Mouse (Mus musculus) Patski (cell line): ENCODE measurements at regions not wholly inside any gene's neighbourhood (a gene's known extent, or its start where the extent isn't known, plus 50 kb on each side); places are given as distances from the start of the nearest gene placed in this dataset.

Source experiments
- ATAC-seq: fragments of 100-300 bp; one replicate; pipeline ENCODE4 v1.8.0; 2021
- CTCF ChIA-PET: fragments of 350-600 bp; sonication (Branson Sonifier 250); formaldehyde crosslinking; loops from one replicate; lab custom pipeline; 2022; ENCODE audit warnings: inconsistent platforms; lab: Charles Lee
- POLR2A ChIA-PET: fragments of 350-600 bp; sonication (Branson Sonifier 250); formaldehyde crosslinking; loops from one replicate; lab custom pipeline; 2022; ENCODE audit warnings: antibody characterized with exemption, inconsistent platforms; lab: Charles Lee
- DNase-seq: peaks from one replicate; pipeline ENCODE4 v3.0.0-alpha.2; 2011; ENCODE audit warnings: low read depth, low spot score
- H3K27me3 ChIP-seq: fragments of 371-371 bp; one replicate; pipeline ENCODE4 v1.5.1; 2021
- CTCF ChIP-seq: fragments of 100-300 bp; IDR thresholded peaks from one replicate; pipeline ENCODE4 v1.5.1; 2021
- in situ Hi-C: fragments of 300-500 bp; cut with MboI; formaldehyde crosslinking; loops from 3 replicates; pipeline ENCODE4 v1.11.1; 2018; ENCODE audit warnings: low pct_unique_long_range_greater_than_20kb, mixed read lengths

DNA sequence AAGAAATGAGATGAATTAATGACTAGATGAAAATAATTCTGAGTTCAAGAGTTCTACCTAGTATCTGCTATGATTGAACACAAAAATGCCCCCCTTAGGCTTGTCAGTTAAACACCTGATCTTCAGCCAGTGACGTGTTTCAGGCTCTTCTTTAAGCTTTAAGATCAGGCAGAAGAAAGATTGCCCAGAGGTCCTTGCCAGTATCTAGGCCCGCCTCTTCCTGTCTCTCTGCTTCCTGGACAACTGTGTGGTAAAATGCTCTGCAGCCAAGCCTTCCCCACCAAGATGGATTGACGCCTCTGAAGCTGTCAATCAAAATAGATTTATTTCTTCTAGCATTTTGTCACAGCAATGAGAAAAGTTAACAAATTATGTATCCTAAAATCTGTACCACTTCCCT is 235.7 kb downstream of the 1500009L16Rik start:
- in situ Hi-C loops = no loop called here
- TF ChIP-seq CTCF = no peak
- ATAC-seq (no peak), DNase-seq (no peak)
- no peaks in the 10 kb centered on the region for H3K27me3 ChIP-seq
- ChIA-PET CTCF (interaction anchor here (1.4 kb wide), 2 partner anchors 16 to 19 kb away, joined by 3 read pairs; no protein-coding TSS in a partner anchor), POLR2A (interaction anchor here (0.6 kb wide), 1 partner anchor 17 kb away, joined by 5 read pairs; no protein-coding TSS in a partner anchor)

DNA sequence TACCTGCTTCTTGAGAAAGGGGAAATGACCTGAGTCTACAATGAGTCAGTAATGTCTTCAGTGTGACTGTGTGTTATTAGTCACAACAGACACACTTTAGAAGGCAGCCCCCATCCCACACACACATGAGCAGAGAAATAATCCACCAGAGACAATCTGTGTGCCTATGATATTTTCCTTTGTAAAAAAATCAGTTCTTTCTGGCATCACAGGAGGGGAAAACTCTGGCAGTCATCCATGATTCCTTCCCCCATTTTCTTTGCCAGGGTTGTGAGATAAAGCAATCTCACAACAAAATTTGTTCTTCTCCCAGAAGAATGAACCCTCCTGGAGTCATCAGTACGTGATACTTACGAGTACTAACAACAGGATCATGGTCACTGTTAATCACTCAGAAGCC is 236.2 kb downstream of the 1500009L16Rik start:
- CTCF ChIA-PET = interaction anchor here (1.4 to 1.7 kb wide), 3 partner anchors 12 to 18 kb away, joined by 3 to 4 read pairs (median 3); no protein-coding TSS in a partner anchor
- no peaks in the 10 kb centered on the region for H3K27me3 ChIP-seq
- POLR2A ChIA-PET = no interaction called here
- in situ Hi-C loops = no loop called here
- ATAC-seq (no peak), DNase-seq (no peak)
- TF ChIP-seq CTCF = no peak

DNA sequence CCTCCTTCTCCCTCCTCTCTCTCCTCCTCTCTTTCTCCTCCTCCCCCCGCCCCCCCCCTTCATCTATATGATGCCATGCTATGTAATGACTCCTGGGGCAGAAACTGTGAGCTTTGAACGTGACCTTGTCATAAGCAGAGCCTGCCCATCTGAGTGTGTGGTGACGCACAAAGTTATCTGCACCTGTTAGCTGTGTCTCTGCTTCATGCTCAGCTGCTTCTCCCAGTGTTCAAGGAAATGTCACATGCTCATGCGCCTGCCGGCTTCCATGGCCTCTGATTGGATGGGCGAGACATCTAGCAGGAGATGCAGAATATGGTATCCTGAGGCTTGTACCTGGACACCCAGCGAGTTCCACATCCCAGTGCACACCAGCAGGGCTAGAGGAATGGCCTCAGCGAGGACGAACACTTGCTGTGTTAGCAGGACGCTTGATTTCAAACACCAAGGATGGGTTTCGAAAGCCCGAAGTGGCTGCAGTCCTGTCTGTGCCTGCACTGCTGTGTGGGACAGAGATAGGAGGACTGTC is 240.6 kb downstream of the 1500009L16Rik start:
- POLR2A ChIA-PET = no interaction called here
- H3K27me3 ChIP-seq = no peaks in the 10 kb centered on the region
- ATAC-seq (no peak), DNase-seq (no peak)
- no peak for TF ChIP-seq CTCF
- CTCF ChIA-PET = no interaction called here
- in situ Hi-C loops = no loop called here

DNA sequence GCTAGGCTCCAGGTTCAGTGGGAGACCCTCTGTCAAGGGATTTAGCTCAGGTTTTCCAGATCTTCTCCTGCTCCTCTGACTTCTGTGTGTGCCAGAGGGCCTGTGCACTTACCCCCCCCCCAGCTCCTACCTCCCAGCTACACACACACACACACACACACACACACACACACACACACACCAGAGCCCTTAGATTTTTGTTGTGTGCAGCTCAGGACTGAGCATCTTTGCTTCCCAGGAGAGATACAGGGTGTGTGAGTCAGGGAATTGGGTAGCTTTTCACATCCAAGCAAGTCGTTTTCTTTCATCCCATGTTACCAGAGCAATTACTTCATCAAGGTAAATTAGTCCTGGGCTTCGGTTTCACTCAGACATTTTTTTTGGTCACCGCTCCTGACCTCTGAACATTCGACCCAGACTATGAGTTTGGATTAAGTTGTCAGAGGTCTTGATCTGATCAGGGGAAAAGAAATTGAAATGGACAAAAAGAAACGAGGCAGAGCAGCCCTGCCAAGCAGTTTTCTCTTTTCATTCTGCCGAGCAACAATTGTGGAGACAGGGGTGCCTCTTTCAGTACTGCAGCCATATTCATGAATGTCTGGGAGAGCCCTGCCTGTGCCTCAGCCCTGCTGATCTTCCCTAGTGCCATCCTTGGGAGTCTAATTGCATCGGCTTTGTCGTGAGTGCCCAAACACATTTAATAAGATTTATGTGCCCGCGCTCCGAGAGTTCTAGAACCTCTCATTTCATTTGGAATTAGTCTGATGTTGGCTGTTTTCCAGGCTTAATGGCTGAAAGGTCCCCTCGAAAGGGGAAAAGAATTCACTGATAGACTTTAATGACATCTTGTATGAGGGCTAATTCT is 241.3 kb downstream of the 1500009L16Rik start:
- ChIA-PET POLR2A (no interaction called here), CTCF (interaction anchor here (1.2 kb wide), 1 partner anchor 14 kb away, joined by 3 read pairs; no protein-coding TSS in a partner anchor)
- no peak for ATAC-seq
- no peak for TF ChIP-seq CTCF
- in situ Hi-C loops = no loop called here
- DNase-seq = no peak
- no peaks in the 10 kb centered on the region for H3K27me3 ChIP-seq

DNA sequence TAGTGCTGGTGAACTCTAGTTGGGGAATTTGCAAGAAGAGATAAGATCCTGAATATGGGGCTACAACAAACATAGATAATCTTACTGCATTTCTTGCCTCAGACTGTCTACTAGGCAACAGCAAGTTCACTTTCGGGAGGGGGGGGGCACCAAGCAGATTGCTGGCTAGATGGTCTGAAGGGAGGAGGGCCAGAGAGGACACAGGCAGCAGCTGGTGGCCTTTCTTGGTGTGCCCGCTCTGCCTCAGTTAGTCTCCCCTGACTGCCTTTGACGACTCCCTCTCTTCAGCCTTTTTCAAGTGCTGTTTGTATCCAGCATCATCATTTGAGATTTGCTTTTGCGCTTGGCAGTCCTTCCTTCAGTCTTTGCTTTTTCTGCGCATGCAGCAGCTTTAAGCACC is 242.2 kb downstream of the 1500009L16Rik start:
- in situ Hi-C loops = no loop called here
- TF ChIP-seq CTCF = no peak
- DNase-seq (no peak), ATAC-seq (no peak)
- CTCF ChIA-PET = interaction anchor here (1.2 kb wide), 1 partner anchor 13 kb away, joined by 3 read pairs; no protein-coding TSS in a partner anchor
- POLR2A ChIA-PET = no interaction called here
- H3K27me3 ChIP-seq = no peaks in the 10 kb centered on the region

DNA sequence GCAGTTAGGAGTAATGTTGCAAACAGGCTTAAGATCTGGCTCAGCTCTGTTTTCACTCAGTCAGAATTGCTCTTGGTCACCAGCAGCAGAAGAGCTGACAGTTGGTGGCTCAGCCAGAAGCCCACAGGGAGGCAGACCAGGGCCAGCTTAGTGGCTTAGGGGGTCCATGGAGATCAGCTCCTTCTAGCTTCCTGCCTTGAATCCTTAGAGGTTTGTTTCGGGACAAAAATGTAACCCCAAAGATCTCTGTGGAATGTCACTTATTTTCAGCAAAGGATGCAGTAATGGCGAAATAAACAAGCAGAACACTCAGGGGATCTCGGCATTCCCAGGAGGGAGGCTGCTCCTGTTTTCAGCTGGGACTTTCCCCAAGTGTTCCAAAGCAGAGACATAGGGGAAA is 247.8 kb downstream of the 1500009L16Rik start:
- no peak for TF ChIP-seq CTCF
- ChIA-PET CTCF (interaction anchor here (1.5 kb wide), 1 partner anchor 11 kb away, joined by 4 read pairs; no protein-coding TSS in a partner anchor), POLR2A (no interaction called here)
- in situ Hi-C loops = no loop called here
- peak; percentile 37 for DNase-seq
- ATAC-seq = peak; percentile 39
- no peaks in the 10 kb centered on the region for H3K27me3 ChIP-seq

DNA sequence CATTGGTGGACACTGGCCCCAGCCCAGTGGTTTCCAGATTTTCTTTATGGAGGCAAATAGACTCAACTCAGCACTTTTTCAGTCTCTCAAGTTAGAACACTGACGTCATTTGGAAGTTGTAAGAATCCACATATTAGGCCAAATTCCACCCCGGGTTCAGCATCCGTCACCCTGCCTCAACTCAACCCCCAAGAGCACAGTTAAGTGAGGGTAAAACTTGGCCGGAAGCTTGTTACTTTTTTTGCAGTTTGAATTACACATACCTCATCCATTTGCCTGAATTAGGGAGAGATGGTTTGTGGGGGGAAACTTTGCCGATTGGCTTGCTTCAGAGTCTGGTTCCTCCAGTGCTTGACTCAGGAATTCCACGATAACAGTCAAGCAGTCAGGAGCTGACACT is 251.9 kb downstream of the 1500009L16Rik start:
- POLR2A ChIA-PET = no interaction called here
- DNase-seq = no peak
- in situ Hi-C loops = no loop called here

DNA sequence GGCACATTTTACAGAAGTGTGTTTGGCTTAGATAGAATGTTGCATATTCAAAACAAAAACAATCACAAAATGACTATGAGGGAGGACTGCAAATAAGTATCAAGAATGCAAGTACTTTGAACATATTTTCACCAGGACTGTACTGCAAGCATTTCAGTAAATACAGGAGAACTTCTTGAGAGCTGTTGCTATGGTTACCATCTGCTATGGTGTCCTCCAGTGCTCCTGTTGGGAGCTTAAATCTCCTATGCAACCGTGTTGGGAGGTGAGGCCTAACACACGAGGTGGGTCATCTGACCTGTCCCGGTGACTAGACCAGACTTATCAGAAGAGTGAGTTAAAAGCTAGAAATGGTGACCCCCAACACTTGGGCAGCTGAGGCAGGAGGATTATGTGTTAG is 253.9 kb downstream of the 1500009L16Rik start:
- ChIA-PET POLR2A (interaction anchor here (0.6 to 1.1 kb wide), 3 partner anchors 16 to 127 kb away, joined by 3 read pairs; no protein-coding TSS in a partner anchor), CTCF (interaction anchor here (1.0 to 3.0 kb wide), 4 partner anchors 14 to 43 kb away, joined by 3 to 7 read pairs (median 3); no protein-coding TSS in a partner anchor)
- in situ Hi-C loops = no loop called here
- no peak for TF ChIP-seq CTCF
- no peak for DNase-seq
- no peak for ATAC-seq
- H3K27me3 ChIP-seq = no peaks in the 10 kb centered on the region

More for the DNA sequence above, 251.9 kb downstream of the 1500009L16Rik start:
- ATAC-seq = no peak
- TF ChIP-seq CTCF = no peak
- CTCF ChIA-PET = interaction anchor here (1.7 kb wide), 1 partner anchor 40 kb away, joined by 4 read pairs; no protein-coding TSS in a partner anchor
- no peaks in the 10 kb centered on the region for H3K27me3 ChIP-seq

DNA sequence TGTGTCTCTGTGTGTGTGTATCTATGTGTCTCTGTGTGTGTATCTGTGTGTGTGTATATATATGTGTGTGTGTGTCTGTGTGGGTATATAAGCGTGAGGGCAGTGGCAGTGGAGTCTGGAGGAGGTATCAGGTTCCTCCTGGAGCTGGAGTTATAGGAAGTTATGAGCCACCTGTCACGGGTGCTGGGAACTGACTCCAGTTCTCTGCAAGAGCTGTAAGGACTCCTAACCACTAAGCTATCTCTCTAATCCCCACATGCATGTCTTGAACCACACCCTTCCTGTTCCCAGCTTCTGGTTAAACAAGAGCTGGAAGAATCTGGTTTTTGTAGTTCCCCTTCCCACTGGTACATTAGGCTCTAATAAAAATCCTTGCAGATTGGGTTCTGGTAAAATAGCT is 257.3 kb downstream of the 1500009L16Rik start:
- TF ChIP-seq CTCF = no peak
- ATAC-seq (no peak), DNase-seq (no peak)
- CTCF ChIA-PET = no interaction called here
- in situ Hi-C loops = no loop called here
- POLR2A ChIA-PET = interaction anchor here (1.0 kb wide), 1 partner anchor 10 kb away, joined by 3 read pairs; no protein-coding TSS in a partner anchor
- no peaks in the 10 kb centered on the region for H3K27me3 ChIP-seq

DNA sequence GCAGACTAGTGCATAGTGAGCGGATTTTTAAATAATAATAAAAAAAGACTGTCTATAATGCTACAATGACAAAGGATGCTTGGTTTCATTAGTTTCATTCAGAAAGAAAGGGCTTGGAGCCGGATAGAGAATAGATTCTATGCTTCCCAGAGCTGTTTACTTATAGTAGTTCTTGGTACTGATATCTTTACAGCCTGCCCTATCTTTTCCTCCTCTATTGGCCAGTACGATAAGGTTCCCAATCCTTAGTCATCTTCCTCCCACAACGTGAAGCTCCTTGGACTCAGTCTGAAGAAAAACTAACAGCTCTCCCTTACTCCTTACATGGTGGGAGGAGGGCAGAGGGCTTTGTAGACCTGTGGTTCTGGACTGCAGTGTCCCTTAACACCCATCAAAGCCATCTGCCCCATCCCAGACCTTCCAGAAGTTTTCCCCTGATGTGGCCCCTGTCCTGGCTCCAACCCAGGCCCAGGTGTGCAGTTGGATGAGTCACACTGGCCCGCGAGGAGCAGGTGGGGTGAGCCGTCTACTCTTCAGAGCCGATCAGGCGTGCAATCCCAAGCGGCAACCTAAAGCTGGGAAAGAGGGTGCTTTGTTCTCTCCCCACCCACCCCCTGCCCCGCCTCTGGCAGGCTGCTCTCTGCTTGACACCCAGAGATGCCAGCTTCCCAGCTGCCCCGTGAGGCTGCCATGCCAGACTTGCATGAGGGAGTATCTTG is 262.2 kb downstream of the 1500009L16Rik start:
- in situ Hi-C loops = no loop called here
- no peak for DNase-seq
- no peaks in the 10 kb centered on the region for H3K27me3 ChIP-seq
- CTCF ChIA-PET = interaction anchor here (1.3 kb wide), 2 partner anchors 9 to 51 kb away, joined by 3 read pairs; no protein-coding TSS in a partner anchor
- no peak for ATAC-seq
- TF ChIP-seq CTCF = no peak
- POLR2A ChIA-PET = no interaction called here
